In the genomic region with DNA sequence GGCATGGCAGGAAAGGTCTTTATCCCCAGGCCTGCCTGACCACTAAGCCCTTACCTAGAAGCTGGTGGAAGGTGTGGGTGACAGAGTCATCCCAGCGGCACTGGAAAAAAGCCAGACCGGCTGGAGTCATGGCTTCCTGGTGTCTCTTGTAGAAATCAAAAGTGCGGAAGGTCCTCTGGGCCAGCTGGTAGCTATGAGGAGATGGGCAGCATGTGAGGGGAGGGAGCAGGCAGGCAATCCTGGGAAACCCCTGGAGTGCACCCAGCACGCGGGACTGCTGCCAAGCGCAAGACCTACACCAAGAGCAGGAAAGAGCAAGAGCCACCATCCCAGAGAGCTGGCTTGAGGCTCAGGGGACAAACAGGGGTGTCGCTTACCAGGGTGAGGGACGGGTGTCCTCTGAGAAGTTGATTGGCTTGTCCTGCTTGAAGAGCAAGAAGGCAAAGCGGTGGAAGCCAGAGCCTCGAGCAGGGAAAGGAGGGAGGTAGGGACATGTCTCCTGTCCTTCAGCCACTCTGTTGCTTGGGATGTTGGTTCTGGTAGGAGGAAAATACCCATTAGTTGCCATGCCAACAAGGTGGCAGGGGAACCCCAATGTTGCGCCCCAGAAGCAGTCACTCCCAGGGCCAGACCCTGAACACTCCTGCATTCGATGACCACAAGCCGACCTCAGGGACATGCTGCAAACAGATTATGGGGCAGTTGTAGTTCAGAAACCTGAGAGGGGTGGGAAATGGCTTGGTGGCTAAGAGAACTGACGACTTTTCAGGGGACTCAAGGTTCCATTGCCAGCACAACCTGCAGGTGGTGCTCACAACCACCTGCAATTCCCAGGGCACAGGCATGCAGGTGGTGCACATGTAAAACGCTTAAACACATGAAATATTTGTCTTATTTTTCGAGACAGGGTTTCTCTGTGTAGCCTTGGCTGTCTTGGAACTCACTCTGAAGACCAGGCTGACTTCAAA, we compare ENCODE assay signal across 9 mouse cellular contexts. TPM values are rescaled to one million over a fixed set of nuclear protein-coding genes. Genes with fewer than 3 reads are reported as not detected.
DNase-seq lines count a peak whose midpoint lies in the region; ATAC-seq lines count a peak whose summit lies in the region.
"Had no signal": no experiment of that assay in that cellular context is flagged by ENCODE, and none has a peak within 500 bp of the region (broad histone marks: within the 10 kb centered on the region; RNA-seq: fewer than 3 reads in every experiment).

No protein-coding gene starts in this region.

- H3K9me3 ChIP-seq in liver, embryonic 11.5 days (ENCODE audit: control insufficient read depth, low read length): no peaks in the 10 kb centered on the region
- no peaks in the 10 kb centered on the region for H3K9me3 ChIP-seq in kidney, embryonic 15.5 days (replicated peaks)
- H3K9me3 ChIP-seq in hindbrain, embryonic 16.5 days (ENCODE audit: control insufficient read depth, low read length): no peaks in the 10 kb centered on the region

- DNase-seq in cerebellum, adult 11 months: peak; percentile 41
- no peak for DNase-seq in cerebellum, postnatal 4 days (ENCODE audit: low spot score in 2 of 2)
- no peak for DNase-seq in liver, embryonic 11.5 days (ENCODE audit: low spot score)
- no peak for DNase-seq in liver
- peak; percentile 45 for DNase-seq in R1 (ENCODE audit: low read depth, low spot score)
- DNase-seq in embryo, embryonic 10.5 days (ENCODE audit: low spot score): no peak
- DNase-seq: right cerebral cortex, adult 18-20 months had no signal

- no peak for ATAC-seq in liver, embryonic 11.5 days (replicated peaks; ENCODE audit: low FRiP score)
- no peak for ATAC-seq in kidney, embryonic 15.5 days (replicated peaks; ENCODE audit: low FRiP score)
- no peak for ATAC-seq in hindbrain, embryonic 16.5 days

- WGBS in liver, embryonic 11.5 days: 85% methylated on average over 16 of the region's 16 CpGs
- 78% methylated on average over 16 of the region's 16 CpGs for WGBS in kidney, embryonic 15.5 days
- 85% methylated on average over 16 of the region's 16 CpGs for WGBS in hindbrain, embryonic 16.5 days

- 0 out of 2 replicates have a peak overlapping the region, but pooled peaks have one; percentile 20 for H3K9ac ChIP-seq in liver, embryonic 11.5 days (ENCODE audit: low read depth, low read length)
- peak overlapping the region; percentile 11; the same call in 1 of the 2 replicates for H3K9ac ChIP-seq in kidney, embryonic 15.5 days
- H3K9ac ChIP-seq in hindbrain, embryonic 16.5 days (ENCODE audit: low read depth, low read length): no peak overlapping the region

- H3K27ac ChIP-seq in liver, embryonic 11.5 days (ENCODE audit: low read depth, low read length): no peak overlapping the region
- no peak overlapping the region for H3K27ac ChIP-seq in kidney, embryonic 15.5 days
- H3K27ac ChIP-seq in hindbrain, embryonic 16.5 days (ENCODE audit: low read depth, low read length): no peak overlapping the region

- no peaks in the 10 kb centered on the region for H3K27me3 ChIP-seq in liver, embryonic 11.5 days (replicated peaks; ENCODE audit: control insufficient read depth, insufficient read depth, low read length)
- H3K27me3 ChIP-seq in kidney, embryonic 15.5 days: no peaks in the 10 kb centered on the region
- no peaks in the 10 kb centered on the region for H3K27me3 ChIP-seq in hindbrain, embryonic 16.5 days (replicated peaks; ENCODE audit: control insufficient read depth, insufficient read depth, low read length)

- peaks cover 21% of the 10 kb centered on the region for H3K36me3 ChIP-seq in liver, embryonic 11.5 days (ENCODE audit: control insufficient read depth, insufficient read depth, low read length)
- H3K36me3 ChIP-seq in kidney, embryonic 15.5 days: peaks cover 55% of the 10 kb centered on the region
- 0 out of 2 replicates have a peak, but pooled peaks cover 3% of the 10 kb centered on the region for H3K36me3 ChIP-seq in hindbrain, embryonic 16.5 days (ENCODE audit: control insufficient read depth, insufficient read depth, low read length)

- H3K4me1 ChIP-seq in liver, embryonic 11.5 days (replicated peaks; ENCODE audit: control insufficient read depth, insufficient read depth, low read length): peaks cover 13% of the 10 kb centered on the region
- peaks cover 55% of the 10 kb centered on the region for H3K4me1 ChIP-seq in kidney, embryonic 15.5 days
- H3K4me1 ChIP-seq in hindbrain, embryonic 16.5 days (ENCODE audit: control insufficient read depth, insufficient read depth, low read depth, low read length): peaks cover 27% of the 10 kb centered on the region

- H3K4me3 ChIP-seq in liver, embryonic 11.5 days (ENCODE audit: low read depth, low read length): no peak overlapping the region
- H3K4me3 ChIP-seq in kidney, embryonic 15.5 days (replicated peaks): no peak overlapping the region
- no peak overlapping the region for H3K4me3 ChIP-seq in hindbrain, embryonic 16.5 days (ENCODE audit: low read length)

- H3K4me2 ChIP-seq in liver, embryonic 11.5 days: no peak overlapping the region
- no peak overlapping the region for H3K4me2 ChIP-seq in kidney, embryonic 15.5 days
- no peak overlapping the region for H3K4me2 ChIP-seq in hindbrain, embryonic 16.5 days (ENCODE audit: low read length)

RNA-seq across cellular contexts. Expression of a gene that starts 1.7 kb away (rescaled TPM):
- 3.1 and 3.5 TPM in 2 replicates for polyA plus RNA-seq in liver, embryonic 11.5 days (2014; fragmentation: Nextera tagmentation; extraction: Ambion mirVana)
- polyA plus RNA-seq in kidney, embryonic 15.5 days (2015; fragmentation: Nextera tagmentation; extraction: Ambion mirVana): 4.5 and 5.4 TPM in 2 replicates
- 3.0 and 4.2 TPM in 2 replicates for polyA plus RNA-seq in hindbrain, embryonic 16.5 days (2015; fragmentation: Nextera tagmentation; extraction: Ambion mirVana)

RNA-seq across cellular contexts. Expression of a gene that starts 5.6 kb away (rescaled TPM):
- 6.3 and 6.6 TPM in 2 replicates for polyA plus RNA-seq in liver, embryonic 11.5 days (2014; fragmentation: Nextera tagmentation; extraction: Ambion mirVana)
- 21.4 and 24.6 TPM in 2 replicates for polyA plus RNA-seq in kidney, embryonic 15.5 days (2015; fragmentation: Nextera tagmentation; extraction: Ambion mirVana)
- 13.5 and 14.5 TPM in 2 replicates for polyA plus RNA-seq in hindbrain, embryonic 16.5 days (2015; fragmentation: Nextera tagmentation; extraction: Ambion mirVana)

RNA-seq across cellular contexts. Expression of a gene that starts 6.0 kb away (rescaled TPM):
- 121 and 126 TPM in 2 replicates for polyA plus RNA-seq in liver, embryonic 11.5 days (2014; fragmentation: Nextera tagmentation; extraction: Ambion mirVana)
- polyA plus RNA-seq in kidney, embryonic 15.5 days (2015; fragmentation: Nextera tagmentation; extraction: Ambion mirVana): 102 and 112 TPM in 2 replicates
- 84.0 and 86.8 TPM in 2 replicates for polyA plus RNA-seq in hindbrain, embryonic 16.5 days (2015; fragmentation: Nextera tagmentation; extraction: Ambion mirVana)

RNA-seq across cellular contexts. Expression of a gene that starts 35.3 kb away (rescaled TPM):
- 20.1 and 23.3 TPM in 2 replicates for polyA plus RNA-seq in liver, embryonic 11.5 days (2014; fragmentation: Nextera tagmentation; extraction: Ambion mirVana)
- 37.4 and 41.4 TPM in 2 replicates for polyA plus RNA-seq in kidney, embryonic 15.5 days (2015; fragmentation: Nextera tagmentation; extraction: Ambion mirVana)
- 49.5 and 55.5 TPM in 2 replicates for polyA plus RNA-seq in hindbrain, embryonic 16.5 days (2015; fragmentation: Nextera tagmentation; extraction: Ambion mirVana)

RNA-seq across cellular contexts. Expression of a gene that starts 45.9 kb away (rescaled TPM):
- polyA plus RNA-seq in liver, embryonic 11.5 days (2014; fragmentation: Nextera tagmentation; extraction: Ambion mirVana): 98.8 and 105 TPM in 2 replicates
- 82.1 and 101 TPM in 2 replicates for polyA plus RNA-seq in kidney, embryonic 15.5 days (2015; fragmentation: Nextera tagmentation; extraction: Ambion mirVana)
- polyA plus RNA-seq in hindbrain, embryonic 16.5 days (2015; fragmentation: Nextera tagmentation; extraction: Ambion mirVana): 183 and 225 TPM in 2 replicates

Comparison
In these comparisons a context has a peak if more than half of its experiments do, and no peak if none do; other contexts are left out.
1. DNase-seq: peak in cerebellum, adult 11 months (single experiment) and R1 (single experiment); none in cerebellum, postnatal 4 days (0 of 2), liver, embryonic 11.5 days (single experiment), liver (single experiment) and embryo, embryonic 10.5 days (single experiment).